Mouse (Mus musculus) midbrain, postnatal 0 days (tissue): ENCODE results near the gene Acvrl1. TPM values are rescaled to one million over a fixed set of nuclear protein-coding genes. Genes with fewer than 3 reads are reported as not detected.
A peak's percentile ranks its signal among the peaks of the same experiment; 100 is the strongest.

Experiments
- ATAC-seq: fragments of 200-750 bp; cut with Nextera tagmentation; 2 replicates; pipeline ENCODE4 v1.8.0; 2017; ENCODE audit warnings: moderate number of reproducible peaks, mild to moderate bottlenecking, moderate TSS enrichment, moderate library complexity; ENCODE audit not compliant: low FRiP score
- DNase-seq: peaks from one replicate; pipeline ENCODE4 v3.0.0-alpha.2; 2015; ENCODE audit warnings: low spot score
- H3K27ac ChIP-seq: fragments of 300-500 bp; sonication (generic); 2 replicates; pipeline ENCODE4 v1.5.1; 2014; ENCODE audit warnings: low read depth, mild to moderate bottlenecking, low read length, mixed read lengths
- H3K27me3 ChIP-seq: fragments of 300-500 bp; sonication (generic); 2 replicates; pipeline ENCODE4 v1.6.1; 2014; ENCODE audit warnings: low read length, control low read depth, mixed read lengths; ENCODE audit not compliant: insufficient read depth
- H3K36me3 ChIP-seq: fragments of 300-500 bp; sonication (generic); 2 replicates; pipeline ENCODE4 v1.6.1; 2014; ENCODE audit warnings: low read length, control low read depth, mixed read lengths; ENCODE audit not compliant: insufficient read depth
- H3K4me1 ChIP-seq: fragments of 300-500 bp; sonication (generic); 2 replicates; pipeline ENCODE4 v1.6.1; 2014; ENCODE audit warnings: mild to moderate bottlenecking, control low read depth, antibody characterized with exemption, low read length, mixed read lengths; ENCODE audit not compliant: insufficient read depth
- H3K4me2 ChIP-seq: fragments of 300-500 bp; sonication (generic); 2 replicates; pipeline ENCODE4 v1.6.1; 2014; ENCODE audit warnings: low read depth, mild to moderate bottlenecking, low read length, mixed read lengths; ENCODE audit not compliant: poor library complexity, severe bottlenecking
- H3K4me3 ChIP-seq: fragments of 300-500 bp; sonication (generic); 2 replicates; pipeline ENCODE4 v1.5.1; 2014; ENCODE audit warnings: low read depth, mild to moderate bottlenecking, low read length, moderate library complexity
- H3K9ac ChIP-seq: fragments of 300-500 bp; sonication (generic); replicated peaks from 2 replicates; pipeline ENCODE4 v1.6.1; 2014; ENCODE audit warnings: mild to moderate bottlenecking, low read length, moderate library complexity, mixed read lengths; ENCODE audit not compliant: poor library complexity, severe bottlenecking
- H3K9me3 ChIP-seq: fragments of 300-500 bp; sonication (generic); 2 replicates; pipeline ENCODE4 v1.6.1; 2016; ENCODE audit warnings: low read length, control low read depth
- CTCF ChIP-seq: IDR thresholded peaks from 2 replicates; pipeline ENCODE4 v1.5.1; 2016; ENCODE audit warnings: antibody characterized with exemption, mild to moderate bottlenecking
- WGBS: fragments of 180-500 bp; shearing (Covaris S2); extraction: QIAGEN DNeasy Blood & Tissue Kit; methylation state at CpG from one replicate; pipeline ENCODE4 v1.1.7; 2014; 5-methylcytosine and 5-hydroxymethylcytosine counted together
- polyA plus RNA-seq: library from polyadenylated mRNA; unstranded; fragments of >200 nt; fragmentation: Nextera tagmentation; extraction: Ambion mirVana; gene quantifications from 2 replicates; pipeline ENCODE4 v1.2.1, GENCODE M21; 2015
- total RNA-seq: library from RNA; depleted of rRNA; stranded (reverse); fragments of >200 nt; gene quantifications from 2 replicates; pipeline ENCODE4 v1.2.3, GENCODE M21; 2014

Gene Acvrl1
- total and polyA plus RNA-seq, 2 experiments from 2014 or later = 6.1 to 8.4 TPM

DNA sequence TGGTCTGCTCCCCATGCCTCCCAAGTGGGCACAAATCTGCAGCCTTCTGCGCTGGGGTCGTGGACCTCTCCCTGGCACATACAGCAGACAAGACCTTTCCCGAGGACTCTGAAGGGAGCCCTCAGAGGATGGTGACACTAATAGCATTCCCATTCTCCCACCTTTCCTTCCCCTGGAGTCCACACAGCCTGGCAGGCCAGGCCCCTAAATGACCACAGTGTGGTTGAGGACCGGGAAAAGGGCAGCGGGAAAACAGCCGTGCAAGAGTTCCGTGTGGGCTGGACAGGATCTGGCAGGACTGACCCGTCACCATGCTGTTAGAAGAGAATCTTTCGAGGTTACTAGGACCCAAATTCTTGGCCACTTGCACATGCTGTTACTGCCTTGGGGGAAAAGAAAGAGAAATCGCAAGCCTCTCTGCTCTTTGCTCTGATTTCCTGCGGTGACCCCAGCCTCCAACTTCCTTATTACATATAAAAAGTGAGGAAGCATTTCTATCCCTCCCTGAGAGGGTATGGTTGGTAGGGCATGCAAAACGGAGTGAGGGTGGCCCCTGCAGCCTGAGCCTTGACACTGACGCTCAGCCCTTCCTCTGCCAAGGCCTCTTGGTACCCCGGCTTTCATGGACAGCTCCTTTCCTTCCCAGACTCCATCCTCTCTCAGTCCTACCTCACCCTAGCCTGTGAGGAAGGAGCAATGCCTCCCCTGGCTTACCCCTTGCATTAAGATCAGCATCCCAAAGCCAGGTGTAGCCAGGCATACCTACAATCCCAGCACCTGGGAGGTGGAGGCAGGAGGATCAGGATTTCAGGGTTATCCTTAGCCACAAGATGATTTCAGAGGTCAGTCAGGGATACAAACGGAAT, 18.0 kb downstream of the Acvrl1 start:
- no peak for ATAC-seq
- Histone ChIP-seq H3K27ac (no peak overlapping the region), H3K9ac (no peak overlapping the region), H3K4me2 (no peak overlapping the region; the same call in 1 of the 2 replicates), H3K36me3 (no peaks in the 10 kb centered on the region), H3K4me1 (peaks cover 3% of the 10 kb centered on the region), H3K4me3 (no peak overlapping the region), H3K27me3 (no peaks in the 10 kb centered on the region), H3K9me3 (no peaks in the 10 kb centered on the region)
- 66% methylated on average over 15 of the region's 15 CpGs for WGBS
- TF ChIP-seq CTCF = 0 out of 2 replicates have a peak, but pooled peaks have one; percentile 6
- no peak for DNase-seq

DNA sequence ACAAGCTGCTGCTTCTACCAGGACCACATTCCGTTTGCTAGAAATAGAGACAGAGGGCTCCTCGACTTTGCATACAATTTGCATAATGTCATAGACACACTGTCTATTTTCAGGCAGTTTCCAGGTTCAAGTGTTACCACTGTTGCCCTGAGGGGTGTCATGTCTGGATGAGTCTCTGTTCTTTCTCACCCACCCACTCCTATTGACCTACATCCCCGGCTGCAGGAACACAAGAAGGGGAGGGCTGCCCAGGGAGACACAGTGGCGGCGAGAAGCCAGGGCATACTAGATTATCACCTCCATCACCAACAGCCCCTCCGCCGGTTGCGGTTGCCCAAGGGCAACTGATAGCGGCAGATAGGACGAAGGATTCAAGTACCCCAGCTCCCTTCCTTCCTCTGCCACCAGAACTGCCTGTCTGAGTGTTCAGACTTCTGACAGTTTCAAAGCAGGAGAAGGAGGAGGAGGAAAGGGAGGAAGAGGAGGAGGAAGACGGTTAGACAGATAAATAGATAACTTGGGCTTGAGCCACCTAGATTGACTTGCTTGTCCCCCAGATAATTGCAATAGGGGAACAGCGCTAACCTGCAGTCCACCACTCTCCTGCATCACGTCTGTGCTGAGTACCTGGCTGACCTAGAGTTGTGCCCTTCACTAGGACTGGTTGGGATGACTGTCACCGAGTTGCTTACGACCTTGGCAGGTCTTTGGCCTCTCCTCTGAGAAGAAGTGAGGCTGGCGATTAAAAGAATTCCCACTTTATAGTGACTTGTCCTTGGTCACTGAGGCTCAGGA, 19.0 kb downstream of the Acvrl1 start:
- ATAC-seq = no peak
- H3K4me2 ChIP-seq = no peak overlapping the region

DNA sequence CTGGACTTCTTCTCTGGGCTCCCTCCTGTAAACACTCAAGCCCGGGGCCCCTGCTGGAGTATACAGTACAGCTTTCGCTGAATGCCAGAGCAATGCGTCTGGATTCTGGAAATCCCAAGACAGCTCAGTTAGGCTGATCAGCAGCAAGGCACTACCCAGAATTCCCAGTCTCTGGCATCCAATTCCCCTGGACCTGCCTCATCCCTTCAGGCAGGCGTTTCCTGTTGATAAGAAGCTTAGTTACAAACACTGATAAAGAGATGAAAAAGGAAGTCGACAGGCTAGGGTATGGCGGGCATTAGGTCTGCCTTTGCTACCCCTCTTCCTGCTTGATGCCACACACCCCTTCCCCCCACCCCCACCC, 19.6 kb downstream of the Acvrl1 start:
- Histone ChIP-seq H3K36me3 (no peaks in the 10 kb centered on the region), H3K9ac (no peak overlapping the region), H3K4me1 (peaks cover 3% of the 10 kb centered on the region), H3K4me2 (no peak overlapping the region), H3K27ac (no peak overlapping the region), H3K27me3 (no peaks in the 10 kb centered on the region), H3K4me3 (no peak overlapping the region), H3K9me3 (no peaks in the 10 kb centered on the region)
- TF ChIP-seq CTCF = no peak
- ATAC-seq = no peak
- DNase-seq = no peak
- WGBS = 47% methylated on average over 6 of the region's 6 CpGs

More for the DNA sequence above, 19.0 kb downstream of the Acvrl1 start:
- 70% methylated on average over 16 of the region's 16 CpGs for WGBS
- TF ChIP-seq CTCF = no peak
- no peak overlapping the region for H3K4me3 ChIP-seq
- H3K27ac ChIP-seq = no peak overlapping the region
- DNase-seq = no peak
- H3K9me3 ChIP-seq = no peaks in the 10 kb centered on the region
- peaks cover 3% of the 10 kb centered on the region for H3K4me1 ChIP-seq
- H3K27me3 ChIP-seq = no peaks in the 10 kb centered on the region
- no peaks in the 10 kb centered on the region for H3K36me3 ChIP-seq
- no peak overlapping the region for H3K9ac ChIP-seq

DNA sequence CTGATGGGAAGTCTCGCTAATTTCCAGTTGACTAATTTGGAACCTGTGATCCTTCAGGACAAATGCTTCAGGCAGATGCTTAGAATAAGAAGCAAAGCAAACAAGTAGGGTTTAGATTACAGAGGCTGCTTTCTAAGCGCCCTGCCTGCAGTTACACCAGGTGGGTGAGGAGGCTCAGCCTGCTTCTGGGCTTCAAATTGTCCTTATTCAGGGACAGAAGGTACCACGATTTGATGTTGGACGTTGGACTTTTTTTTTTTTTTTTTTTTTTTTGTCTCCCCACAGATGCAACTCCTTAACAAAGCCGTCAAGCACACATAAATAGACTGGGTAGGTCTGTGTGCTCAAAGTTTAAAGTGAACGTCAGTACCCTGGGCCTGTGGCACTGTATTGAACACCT, 20.3 kb downstream of the Acvrl1 start:
- no peak overlapping the region for H3K27ac ChIP-seq
- DNase-seq (no peak), ATAC-seq (no peak)
- no peak overlapping the region for H3K4me2 ChIP-seq
- no peak overlapping the region for H3K4me3 ChIP-seq
- no peaks in the 10 kb centered on the region for H3K27me3 ChIP-seq
- WGBS = 68% methylated on average over 6 of the region's 6 CpGs
- H3K9me3 ChIP-seq = no peaks in the 10 kb centered on the region
- no peak overlapping the region for H3K9ac ChIP-seq
- TF ChIP-seq CTCF = no peak
- H3K4me1 ChIP-seq = peaks cover 3% of the 10 kb centered on the region
- H3K36me3 ChIP-seq = no peaks in the 10 kb centered on the region

DNA sequence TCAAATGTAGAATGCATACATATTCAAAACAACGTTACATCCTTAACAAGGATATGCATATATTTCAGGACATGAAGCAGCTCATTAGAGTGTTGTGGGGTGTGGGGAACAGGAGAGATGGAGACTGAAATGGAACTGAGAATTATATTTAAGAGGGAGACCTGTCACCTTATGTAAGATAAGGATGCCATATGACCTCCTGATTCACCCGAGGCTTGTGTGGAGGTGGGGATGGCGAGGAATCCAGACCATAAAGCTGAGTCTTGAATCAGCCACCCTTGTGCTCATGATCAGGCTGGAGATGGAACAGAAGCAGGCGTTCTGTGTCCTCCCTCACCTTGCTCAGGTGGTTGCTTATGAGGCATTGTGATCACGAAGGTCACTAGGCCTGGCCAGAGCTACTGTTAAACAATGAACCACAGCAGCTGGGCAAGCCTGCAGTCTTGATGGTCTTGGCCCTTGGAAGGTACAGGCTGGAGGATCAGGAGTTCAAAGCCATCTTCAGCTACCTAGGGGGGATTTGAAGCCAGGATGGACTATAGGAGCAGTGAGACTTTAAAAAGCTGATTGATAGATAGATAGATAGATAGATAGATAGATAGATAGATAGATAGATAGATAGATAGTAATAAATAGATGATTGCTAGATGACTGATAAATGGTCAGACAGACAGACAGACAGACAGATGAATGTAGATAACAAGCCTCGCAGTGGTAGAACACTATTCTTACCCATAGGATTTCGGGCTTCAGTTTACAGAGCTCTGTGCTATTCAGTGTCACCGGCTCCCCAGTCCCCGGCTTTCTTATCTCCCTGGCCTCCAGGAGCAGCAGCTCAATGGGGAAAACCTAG, 23.3 kb downstream of the Acvrl1 start:
- H3K9ac ChIP-seq = no peak overlapping the region
- H3K4me3 ChIP-seq = no peak overlapping the region
- H3K27ac ChIP-seq = no peak overlapping the region
- no peak overlapping the region for H3K4me2 ChIP-seq
- no peaks in the 10 kb centered on the region for H3K36me3 ChIP-seq
- H3K27me3 ChIP-seq = no peaks in the 10 kb centered on the region
- H3K4me1 ChIP-seq = peaks cover under 1% of the 10 kb centered on the region
- DNase-seq (no peak), ATAC-seq (no peak)
- TF ChIP-seq CTCF = no peak
- 76% methylated on average over 9 of the region's 9 CpGs for WGBS
- no peaks in the 10 kb centered on the region for H3K9me3 ChIP-seq
